In the genomic region with DNA sequence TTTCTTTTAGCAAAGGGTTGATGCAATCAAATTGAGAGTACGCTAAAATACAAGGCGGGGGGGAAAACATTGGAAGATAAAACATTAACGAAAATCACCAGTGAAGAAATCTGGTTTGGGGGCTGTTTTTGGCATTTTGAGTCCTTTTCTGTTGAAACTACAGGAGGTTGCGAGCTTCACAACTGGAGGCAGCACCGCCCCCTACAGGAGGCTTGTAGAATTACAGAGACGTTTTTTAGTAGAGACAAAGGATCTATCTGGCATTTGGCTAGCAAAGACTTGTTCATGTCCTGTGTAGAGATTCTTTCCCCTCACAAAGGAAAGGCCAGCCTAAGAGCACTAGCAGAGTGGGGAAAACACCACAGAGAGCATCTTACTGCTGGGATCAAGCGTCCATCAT, we compare ENCODE assay signal across 9 mouse cellular contexts.
DNase-seq lines count a peak whose midpoint lies in the region; ATAC-seq and TF ChIP-seq lines count a peak whose summit lies in the region.
"Had no signal": no experiment of that assay in that cellular context is flagged by ENCODE, and none has a peak within 500 bp of the region (broad histone marks: within the 10 kb centered on the region; RNA-seq: fewer than 3 reads in every experiment).

No protein-coding gene starts in this region.

- H3K9ac ChIP-seq in hindbrain, embryonic 14.5 days: no peak overlapping the region
- no peak overlapping the region for H3K9ac ChIP-seq in hindbrain, embryonic 16.5 days (ENCODE audit: low read depth, low read length)
- no peak overlapping the region for H3K9ac ChIP-seq in ES-E14 (ENCODE audit: insufficient read depth, low read depth, low read length, poor library complexity, severe bottlenecking)

- 48% methylated on average over 7 of the region's 7 CpGs for WGBS in hindbrain, embryonic 14.5 days
- 42% methylated on average over 7 of the region's 7 CpGs for WGBS in hindbrain, embryonic 16.5 days
- 49% methylated on average over 7 of the region's 7 CpGs for WGBS in cerebellum, adult 2 months

- ATAC-seq in hindbrain, embryonic 14.5 days (ENCODE audit: low FRiP score): no peak
- ATAC-seq in hindbrain, embryonic 16.5 days: no peak
- peak; percentile 48; the same call in 1 of the 2 replicates for ATAC-seq in granulocyte monocyte progenitor cell, adult 5-6 weeks (replicated peaks; ENCODE audit: poor library complexity, severe bottlenecking)

- H3K36me3 ChIP-seq in hindbrain, embryonic 14.5 days (replicated peaks; ENCODE audit: control insufficient read depth, insufficient read depth): no peaks in the 10 kb centered on the region
- no peaks in the 10 kb centered on the region for H3K36me3 ChIP-seq in hindbrain, embryonic 16.5 days (ENCODE audit: control insufficient read depth, insufficient read depth, low read length)
- no peaks in the 10 kb centered on the region for H3K36me3 ChIP-seq in ES-E14 (ENCODE audit: control insufficient read depth, insufficient read depth, low read length, poor library complexity, severe bottlenecking)

- no peak overlapping the region for H3K4me3 ChIP-seq in hindbrain, embryonic 14.5 days (replicated peaks; ENCODE audit: low read length)
- H3K4me3 ChIP-seq in hindbrain, embryonic 16.5 days (ENCODE audit: low read length): no peak overlapping the region
- no peak overlapping the region for H3K4me3 ChIP-seq in ES-E14 (ENCODE audit: insufficient read depth in 1 of 2, low read depth in 1 of 2, low read length in 2 of 2, poor library complexity in 1 of 2, severe bottlenecking in 1 of 2)
- no peak overlapping the region for H3K4me3 ChIP-seq in cerebellum, adult 2 months (replicated peaks; ENCODE audit: insufficient read depth, low read depth, low read length)
- H3K4me3 ChIP-seq: erythroblast, embryonic 14.5 days had no signal

- no peak overlapping the region for H3K27ac ChIP-seq in hindbrain, embryonic 14.5 days
- no peak overlapping the region for H3K27ac ChIP-seq in hindbrain, embryonic 16.5 days (ENCODE audit: low read depth, low read length)
- H3K27ac ChIP-seq in ES-E14 (ENCODE audit: insufficient read depth, low read depth, low read length, poor library complexity, severe bottlenecking): no peak overlapping the region
- no peak overlapping the region for H3K27ac ChIP-seq in cerebellum, adult 2 months (ENCODE audit: insufficient read depth, low read length)

- peak; percentile 54; the same call in 1 of the 2 replicates for TF ChIP-seq CTCF in cerebellum, adult 2 months (IDR thresholded peaks at IDR 0.05; ENCODE audit: borderline replicate concordance, insufficient read depth, low read depth, low read length)

- H3K9me3 ChIP-seq in hindbrain, embryonic 14.5 days (ENCODE audit: control insufficient read depth, low read length): no peaks in the 10 kb centered on the region
- no peaks in the 10 kb centered on the region for H3K9me3 ChIP-seq in hindbrain, embryonic 16.5 days (ENCODE audit: control insufficient read depth, low read length)
- H3K9me3 ChIP-seq in ES-E14 (ENCODE audit: control insufficient read depth, insufficient read depth, low read depth, low read length): no peaks in the 10 kb centered on the region

- in situ Hi-C loops in ES-E14 (cut with MboI; ENCODE audit: low sequenced_read_pairs in 2 of 2, unreplicated experiment in 2 of 2): no loop called here

- intact Hi-C loops in left cerebral cortex, postnatal 14 days (cut with DNase I): loop anchor here (5.0 kb wide), 1 partner anchor 784 kb away; a partner anchor contains a TSS

- DNase-seq in hindbrain, embryonic 14.5 days (ENCODE audit: low spot score): peak; percentile 78
- peak; percentile 66 for DNase-seq in ES-E14 (ENCODE audit: low read depth, low spot score)
- peak; percentile 16 to 31 for DNase-seq in cerebellum, adult 2 months
- DNase-seq in left cerebral cortex, postnatal 14 days (ENCODE audit: low spot score in 2 of 2): peak; percentile 51 to 56
- peak; percentile 50 to 68 for DNase-seq in right cerebral cortex, adult 2 months (ENCODE audit: low spot score in 2 of 2)
- DNase-seq in spleen, postnatal 36 days (ENCODE audit: low spot score in 2 of 2): no peak

- no peaks in the 10 kb centered on the region for H3K4me1 ChIP-seq in hindbrain, embryonic 14.5 days (replicated peaks; ENCODE audit: control insufficient read depth, insufficient read depth, low read length)
- H3K4me1 ChIP-seq in hindbrain, embryonic 16.5 days (ENCODE audit: control insufficient read depth, insufficient read depth, low read depth, low read length): no peaks in the 10 kb centered on the region
- H3K4me1 ChIP-seq in ES-E14 (ENCODE audit: control insufficient read depth in 2 of 2, insufficient read depth in 2 of 2, low read length in 2 of 2, poor library complexity in 1 of 2): no peaks in the 10 kb centered on the region
- no peaks in the 10 kb centered on the region for H3K4me1 ChIP-seq in cerebellum, adult 2 months (ENCODE audit: control insufficient read depth, insufficient read depth, low read length)

- H3K27me3 ChIP-seq in hindbrain, embryonic 14.5 days (ENCODE audit: control insufficient read depth, insufficient read depth, low read length): no peaks in the 10 kb centered on the region
- H3K27me3 ChIP-seq in hindbrain, embryonic 16.5 days (replicated peaks; ENCODE audit: control insufficient read depth, insufficient read depth, low read length): no peaks in the 10 kb centered on the region
- H3K27me3 ChIP-seq in cerebellum, adult 2 months (ENCODE audit: control insufficient read depth, insufficient read depth, low read length): no peaks in the 10 kb centered on the region; the same call in 1 of the 2 replicates

- H3K4me2 ChIP-seq in hindbrain, embryonic 14.5 days (replicated peaks): no peak overlapping the region
- no peak overlapping the region for H3K4me2 ChIP-seq in hindbrain, embryonic 16.5 days (ENCODE audit: low read length)

- TF ChIP-seq POLR2A in cerebellum, adult 2 months (IDR thresholded peaks at IDR 0.05; ENCODE audit: borderline replicate concordance, insufficient read depth, low read length): no peak

TF ChIP-seq in ES-E14, 5 proteins besides CTCF, POLR2A, EP300 and RAD21:
- TF ChIP-seq ZC3H11A (IDR thresholded peaks at IDR 0.05; ENCODE audit: borderline replicate concordance, low read depth, low read length) (peak; percentile 38; the same call in 1 of the 2 replicates), ZNF384 (IDR thresholded peaks at IDR 0.05; ENCODE audit: low read depth, low read length) (no peak)
TF ChIP-seq in ES-E14: peak in this region for 1.

Comparison
In these comparisons a context has a peak if more than half of its experiments do, and no peak if none do; other contexts are left out.
1. DNase-seq: peak in hindbrain, embryonic 14.5 days (single experiment), ES-E14 (single experiment), cerebellum, adult 2 months (2 of 2), left cerebral cortex, postnatal 14 days (2 of 2) and right cerebral cortex, adult 2 months (2 of 2); none in spleen, postnatal 36 days (0 of 2).